Mouse (Mus musculus): ENCODE measurements around the gene Manbal. TPM values are rescaled to one million over a fixed set of nuclear protein-coding genes. Genes with fewer than 3 reads are reported as not detected.

Manbal gene
- polyA plus RNA-seq (2012; rRNA removed): 96.2 and 101 TPM in 2 replicates

GRCm38 (mm10) chr2:157367184-157367893 lies at the start of gene Manbal:
Manbal (plus strand) TSS chr2:157367594.
- no peaks in the 10 kb centered on the region for H3K27me3 ChIP-seq (ENCODE audit: control insufficient read depth, insufficient read depth, low read length)
- peak within 1 kb of the TSS; percentile 73 for H3K27ac ChIP-seq (ENCODE audit: insufficient read depth, low read length)
- peak within 1 kb of the TSS; percentile 70 for H3K4me3 ChIP-seq (replicated peaks; ENCODE audit: insufficient read depth, low read depth, low read length)
- TF ChIP-seq CTCF (IDR thresholded peaks at IDR 0.05; ENCODE audit: borderline replicate concordance, insufficient read depth, low read depth, low read length) (no peak), POLR2A (IDR thresholded peaks at IDR 0.05; ENCODE audit: borderline replicate concordance, insufficient read depth, low read length) (peak; percentile 80; the same call in 1 of the 2 replicates)
- 4% methylated on average over 42 of the region's 42 CpGs for WGBS
- peak; percentile 92 to 97 for DNase-seq
- no peaks in the 10 kb centered on the region; the same call in 1 of the 2 replicates for H3K4me1 ChIP-seq (ENCODE audit: control insufficient read depth, insufficient read depth, low read length)

- Histone ChIP-seq H3K27me3 (ENCODE audit: control insufficient read depth, insufficient read depth, low read length) (no peaks in the 10 kb centered on the region), H3K4me1 (ENCODE audit: control insufficient read depth, insufficient read depth, low read length) (no peaks in the 10 kb centered on the region), H3K4me3 (replicated peaks; ENCODE audit: insufficient read depth, low read depth, low read length) (no peak overlapping the region), H3K27ac (ENCODE audit: insufficient read depth, low read length) (no peak overlapping the region)
- TF ChIP-seq CTCF (IDR thresholded peaks at IDR 0.05; ENCODE audit: borderline replicate concordance, insufficient read depth, low read depth, low read length): no peak
- DNase-seq: no peak
- 79% methylated on average over 8 of the region's 8 CpGs for WGBS
These were observed 47.3 kb upstream of the Manbal start for GRCm38 (mm10) chr2:157320135-157320534.

- no peak for DNase-seq
- H3K4me3 ChIP-seq (replicated peaks; ENCODE audit: insufficient read depth, low read depth, low read length): no peak overlapping the region
- no peaks in the 10 kb centered on the region for H3K4me1 ChIP-seq (ENCODE audit: control insufficient read depth, insufficient read depth, low read length)
- 68% methylated on average over 5 of the region's 5 CpGs for WGBS
- H3K27ac ChIP-seq (ENCODE audit: insufficient read depth, low read length): no peak overlapping the region
- TF ChIP-seq POLR2A (IDR thresholded peaks at IDR 0.05; ENCODE audit: borderline replicate concordance, insufficient read depth, low read length) (no peak), CTCF (IDR thresholded peaks at IDR 0.05; ENCODE audit: borderline replicate concordance, insufficient read depth, low read depth, low read length) (no peak)
- no peaks in the 10 kb centered on the region for H3K27me3 ChIP-seq (ENCODE audit: control insufficient read depth, insufficient read depth, low read length)
These were observed 46.5 kb upstream of the Manbal start for GRCm38 (mm10) chr2:157320886-157321285.

- TF ChIP-seq POLR2A (IDR thresholded peaks at IDR 0.05; ENCODE audit: borderline replicate concordance, insufficient read depth, low read length) (no peak), CTCF (IDR thresholded peaks at IDR 0.05; ENCODE audit: borderline replicate concordance, insufficient read depth, low read depth, low read length) (no peak)
- H3K4me3 ChIP-seq (replicated peaks; ENCODE audit: insufficient read depth, low read depth, low read length): no peak overlapping the region
- 29% methylated on average over 5 of the region's 5 CpGs for WGBS
- no peaks in the 10 kb centered on the region for H3K4me1 ChIP-seq (ENCODE audit: control insufficient read depth, insufficient read depth, low read length)
- no peak for DNase-seq
- no peaks in the 10 kb centered on the region for H3K27me3 ChIP-seq (ENCODE audit: control insufficient read depth, insufficient read depth, low read length)
- no peak overlapping the region for H3K27ac ChIP-seq (ENCODE audit: insufficient read depth, low read length)
These were observed 45.2 kb upstream of the Manbal start for GRCm38 (mm10) chr2:157322029-157322766.

GRCm38 (mm10) chr2:157325238-157325637 lies 42.2 kb upstream of the Manbal start:
- H3K27me3 ChIP-seq (ENCODE audit: control insufficient read depth, insufficient read depth, low read length): no peaks in the 10 kb centered on the region
- DNase-seq: no peak
- H3K4me3 ChIP-seq (replicated peaks; ENCODE audit: insufficient read depth, low read depth, low read length): no peak overlapping the region
- H3K27ac ChIP-seq (ENCODE audit: insufficient read depth, low read length): no peak overlapping the region
- 88% methylated on average over 2 of the region's 2 CpGs for WGBS
- TF ChIP-seq POLR2A (IDR thresholded peaks at IDR 0.05; ENCODE audit: borderline replicate concordance, insufficient read depth, low read length) (no peak), CTCF (IDR thresholded peaks at IDR 0.05; ENCODE audit: borderline replicate concordance, insufficient read depth, low read depth, low read length) (no peak)
- peaks cover 4% of the 10 kb centered on the region; the same call in 1 of the 2 replicates for H3K4me1 ChIP-seq (ENCODE audit: control insufficient read depth, insufficient read depth, low read length)

GRCm38 (mm10) chr2:157328106-157328505 lies 39.3 kb upstream of the Manbal start:
- Histone ChIP-seq H3K4me1 (ENCODE audit: control insufficient read depth, insufficient read depth, low read length) (peaks cover 4% of the 10 kb centered on the region; the same call in 1 of the 2 replicates), H3K4me3 (replicated peaks; ENCODE audit: insufficient read depth, low read depth, low read length) (no peak overlapping the region), H3K27ac (ENCODE audit: insufficient read depth, low read length) (no peak overlapping the region), H3K27me3 (ENCODE audit: control insufficient read depth, insufficient read depth, low read length) (no peaks in the 10 kb centered on the region)
- no peak for TF ChIP-seq POLR2A (IDR thresholded peaks at IDR 0.05; ENCODE audit: borderline replicate concordance, insufficient read depth, low read length)
- TF ChIP-seq CTCF (IDR thresholded peaks at IDR 0.05; ENCODE audit: borderline replicate concordance, insufficient read depth, low read depth, low read length): no peak
- no peak for DNase-seq
- WGBS: 51% methylated on average over 5 of the region's 5 CpGs

GRCm38 (mm10) chr2:157328570-157328969 lies 38.8 kb upstream of the Manbal start:
- H3K4me1 ChIP-seq (ENCODE audit: control insufficient read depth, insufficient read depth, low read length): peaks cover 4% of the 10 kb centered on the region; the same call in 1 of the 2 replicates
- H3K4me3 ChIP-seq (replicated peaks; ENCODE audit: insufficient read depth, low read depth, low read length): no peak overlapping the region
- TF ChIP-seq POLR2A (IDR thresholded peaks at IDR 0.05; ENCODE audit: borderline replicate concordance, insufficient read depth, low read length) (no peak), CTCF (IDR thresholded peaks at IDR 0.05; ENCODE audit: borderline replicate concordance, insufficient read depth, low read depth, low read length) (no peak)
- no peak overlapping the region for H3K27ac ChIP-seq (ENCODE audit: insufficient read depth, low read length)
- DNase-seq: no peak
- no peaks in the 10 kb centered on the region for H3K27me3 ChIP-seq (ENCODE audit: control insufficient read depth, insufficient read depth, low read length)
- WGBS: 25% methylated on average over 11 of the region's 11 CpGs

All from cerebellum, adult 2 months (tissue).